Mouse (Mus musculus): ENCODE results near the gene Gm42906. TPM values are rescaled to one million over a fixed set of nuclear protein-coding genes. Genes with fewer than 3 reads are reported as not detected.

Gene Gm42906
- total and polyA plus RNA-seq, 2 experiments from 2014 or later: not detected

DNA sequence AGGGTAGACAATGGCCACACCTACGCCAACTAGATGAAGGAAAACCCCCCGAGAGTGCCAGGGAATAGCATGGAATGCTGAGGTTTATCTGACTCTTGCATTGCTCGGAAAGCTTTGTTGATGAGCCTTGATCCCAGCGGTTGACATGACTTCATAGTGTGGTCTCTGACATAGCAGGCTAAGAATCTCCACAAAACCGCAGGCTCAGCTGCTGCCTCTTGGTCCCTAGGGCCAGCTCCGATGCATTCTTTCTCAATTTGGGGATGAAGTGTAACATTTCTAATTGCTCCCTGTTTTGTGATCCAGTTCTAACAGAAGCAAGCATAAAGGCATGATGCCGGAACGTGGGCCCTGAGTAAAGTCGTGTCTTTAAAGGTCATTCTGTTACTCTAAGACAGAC is 315.2 kb downstream of the Gm42906 start:
- WGBS: 91% methylated on average over 9 of the region's 9 CpGs
- no peak for DNase-seq
- Histone ChIP-seq H3K4me2 (ENCODE audit: low read depth) (no peak overlapping the region), H3K27me3 (ENCODE audit: insufficient read depth, low read length) (no peaks in the 10 kb centered on the region), H3K36me3 (ENCODE audit: insufficient read depth) (no peaks in the 10 kb centered on the region), H3K4me1 (ENCODE audit: insufficient read depth) (no peaks in the 10 kb centered on the region), H3K9ac (no peak overlapping the region), H3K4me3 (ENCODE audit: low read depth, low read length) (no peak overlapping the region), H3K9me3 (ENCODE audit: low read length) (no peaks in the 10 kb centered on the region), H3K27ac (ENCODE audit: low read depth, low read length) (no peak overlapping the region)
- no peak for TF ChIP-seq CTCF (IDR thresholded peaks at IDR 0.05; ENCODE audit: low read depth)
- no peak for ATAC-seq

DNA sequence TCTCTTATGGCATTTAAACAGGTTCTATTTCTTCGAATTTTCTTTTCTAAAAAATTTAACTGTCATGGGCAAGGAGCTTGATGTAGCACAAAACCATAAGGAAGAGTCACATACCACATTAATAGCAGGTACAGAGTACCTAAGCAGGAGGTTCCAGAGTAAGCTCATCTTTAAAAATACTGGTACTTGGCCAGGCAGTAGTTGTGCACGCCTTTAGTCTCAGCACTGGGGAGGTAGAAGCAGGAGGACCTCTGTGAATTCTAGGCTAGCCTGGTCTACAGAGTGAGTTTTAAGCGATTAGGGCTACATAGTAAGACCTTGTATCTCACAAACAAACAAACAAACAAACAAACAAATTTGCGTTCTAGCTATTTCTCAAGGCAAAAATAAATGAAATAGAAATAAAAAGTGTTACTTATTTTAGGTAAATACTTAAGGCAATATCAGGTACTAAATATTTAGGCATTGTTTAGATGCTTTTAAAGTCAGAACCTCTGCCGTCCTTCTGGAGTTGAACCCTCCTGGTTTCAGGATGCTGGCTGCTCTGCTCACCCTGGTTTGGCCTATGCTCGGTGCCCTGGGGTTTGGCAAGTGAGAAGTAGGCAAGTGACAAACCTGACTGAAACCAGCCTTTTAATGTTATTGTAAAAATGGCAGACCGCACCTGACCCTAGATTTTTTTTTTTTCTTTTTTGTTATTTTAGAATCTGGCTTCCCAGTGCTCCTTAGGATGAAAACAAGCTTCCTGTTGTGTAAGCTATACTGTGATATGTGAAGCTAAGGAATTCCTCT is 316.7 kb downstream of the Gm42906 start:
- TF ChIP-seq CTCF (IDR thresholded peaks at IDR 0.05; ENCODE audit: low read depth): no peak
- Histone ChIP-seq H3K27ac (ENCODE audit: low read depth, low read length) (no peak overlapping the region), H3K9me3 (ENCODE audit: low read length) (no peaks in the 10 kb centered on the region), H3K4me2 (ENCODE audit: low read depth) (no peak overlapping the region), H3K27me3 (ENCODE audit: insufficient read depth, low read length) (no peaks in the 10 kb centered on the region), H3K4me1 (ENCODE audit: insufficient read depth) (no peaks in the 10 kb centered on the region), H3K36me3 (ENCODE audit: insufficient read depth) (no peaks in the 10 kb centered on the region), H3K4me3 (ENCODE audit: low read depth, low read length) (no peak overlapping the region), H3K9ac (no peak overlapping the region)
- DNase-seq (no peak), ATAC-seq (no peak)
- 90% methylated on average over 7 of the region's 7 CpGs for WGBS

DNA sequence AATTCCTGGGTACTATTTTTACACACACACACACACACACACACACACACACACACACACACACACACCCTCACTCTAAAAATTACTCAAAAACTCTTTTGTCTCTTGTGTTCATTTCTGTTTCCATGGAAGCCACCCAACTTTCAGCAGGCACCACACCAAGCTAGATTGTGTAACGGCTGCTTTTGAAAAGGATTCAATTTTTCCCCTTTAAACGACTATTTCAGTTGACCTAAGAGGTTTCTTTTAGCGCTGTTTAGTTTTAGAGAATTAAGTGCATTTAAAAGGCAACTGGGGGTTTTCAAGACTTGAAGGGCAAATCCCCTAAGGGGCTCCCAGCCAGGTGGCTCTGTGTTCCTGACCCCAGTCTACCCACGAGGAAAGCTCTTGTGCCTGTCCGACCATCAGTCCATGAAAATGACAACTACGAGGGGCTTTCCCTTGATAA is 317.5 kb downstream of the Gm42906 start:
- no peak for TF ChIP-seq CTCF (IDR thresholded peaks at IDR 0.05; ENCODE audit: low read depth)
- Histone ChIP-seq H3K36me3 (ENCODE audit: insufficient read depth) (no peaks in the 10 kb centered on the region), H3K27me3 (ENCODE audit: insufficient read depth, low read length) (no peaks in the 10 kb centered on the region), H3K27ac (ENCODE audit: low read depth, low read length) (0 out of 2 replicates have a peak overlapping the region, but pooled peaks have one; percentile 10), H3K4me1 (ENCODE audit: insufficient read depth) (no peaks in the 10 kb centered on the region), H3K9me3 (ENCODE audit: low read length) (no peaks in the 10 kb centered on the region), H3K4me3 (ENCODE audit: low read depth, low read length) (no peak overlapping the region), H3K9ac (no peak overlapping the region), H3K4me2 (ENCODE audit: low read depth) (no peak overlapping the region)
- no peak; the same call in 1 of the 2 replicates for ATAC-seq
- peak; percentile 40 for DNase-seq
- WGBS: 18% methylated on average over 6 of the region's 6 CpGs

DNA sequence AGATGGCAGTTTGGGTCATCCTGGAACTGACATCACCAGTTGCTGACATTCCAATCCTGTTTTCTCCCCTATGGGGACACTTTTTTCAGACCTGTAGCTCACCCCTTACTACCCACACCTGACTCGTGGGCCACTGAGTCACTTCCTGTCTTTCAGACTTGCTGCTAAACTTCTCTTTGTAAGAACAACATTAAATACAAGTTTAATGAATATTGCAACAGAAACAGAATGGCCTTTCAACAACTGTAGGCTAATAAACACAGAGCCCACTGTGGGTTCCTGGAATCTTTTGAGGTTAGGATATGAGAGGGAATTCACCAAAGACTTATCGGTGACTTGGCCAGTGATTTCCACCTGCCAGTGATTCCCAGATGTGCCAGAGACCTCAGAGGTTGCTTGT is 318.1 kb downstream of the Gm42906 start:
- Histone ChIP-seq H3K36me3 (ENCODE audit: insufficient read depth) (no peaks in the 10 kb centered on the region), H3K9me3 (ENCODE audit: low read length) (no peaks in the 10 kb centered on the region), H3K9ac (no peak overlapping the region), H3K27ac (ENCODE audit: low read depth, low read length) (no peak overlapping the region), H3K27me3 (ENCODE audit: insufficient read depth, low read length) (no peaks in the 10 kb centered on the region), H3K4me3 (ENCODE audit: low read depth, low read length) (no peak overlapping the region), H3K4me1 (ENCODE audit: insufficient read depth) (no peaks in the 10 kb centered on the region), H3K4me2 (ENCODE audit: low read depth) (no peak overlapping the region)
- ATAC-seq (no peak), DNase-seq (no peak)
- no peak for TF ChIP-seq CTCF (IDR thresholded peaks at IDR 0.05; ENCODE audit: low read depth)
- WGBS: 79% methylated on average over 2 of the region's 2 CpGs

DNA sequence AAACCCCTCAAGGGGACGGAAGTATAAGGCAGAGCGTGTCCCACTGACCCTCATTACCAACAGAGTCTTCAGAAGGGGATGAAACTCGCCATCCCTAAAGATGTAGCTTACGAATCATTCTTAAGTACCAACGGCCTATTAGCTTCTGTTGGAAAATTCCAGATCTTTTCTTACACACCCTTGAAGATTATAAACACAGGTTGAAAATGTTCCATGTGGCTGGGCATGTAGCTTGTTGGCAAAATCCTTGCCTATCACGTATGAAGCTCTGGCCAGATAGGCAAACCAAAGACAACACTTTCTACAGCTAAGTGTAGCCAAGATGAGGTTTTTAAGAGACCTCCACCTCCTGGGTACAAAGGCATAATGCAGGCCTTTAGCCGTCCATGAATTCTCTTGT is 319.0 kb downstream of the Gm42906 start:
- ATAC-seq: no peak
- H3K9me3 ChIP-seq (ENCODE audit: low read length): no peaks in the 10 kb centered on the region
- 88% methylated on average over 7 of the region's 7 CpGs for WGBS

DNA sequence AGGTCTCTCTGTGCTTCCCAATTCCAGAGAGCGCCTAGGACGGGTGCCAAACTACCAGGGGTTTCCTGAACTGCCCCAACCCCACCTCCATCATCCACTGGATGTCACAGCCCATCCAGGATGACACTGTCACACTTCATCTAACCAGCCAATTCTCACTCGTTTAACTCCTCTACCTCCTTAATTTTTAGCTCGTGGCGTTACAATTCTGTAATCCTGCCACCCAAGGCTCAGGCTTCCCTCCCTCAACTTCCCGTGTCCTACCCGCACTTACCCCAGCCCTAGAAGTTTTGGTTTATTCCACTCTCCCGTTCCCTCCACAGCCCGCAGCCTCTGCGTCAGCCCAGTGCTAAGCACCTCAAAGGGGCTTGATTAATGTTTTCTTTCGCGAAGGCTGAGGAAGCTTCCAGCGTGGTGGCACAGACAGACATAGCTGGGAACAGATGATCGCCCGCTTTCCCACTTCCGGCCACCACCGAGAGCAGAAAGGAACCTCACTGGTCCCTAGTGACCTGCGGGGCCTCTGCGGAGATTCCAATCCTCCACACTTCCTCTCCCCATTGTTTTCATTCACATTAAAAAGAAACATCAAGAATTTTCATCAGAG is 319.6 kb downstream of the Gm42906 start:
- no peak for ATAC-seq

More for the DNA sequence above, 319.0 kb downstream of the Gm42906 start:
- H3K9ac ChIP-seq: no peak overlapping the region
- H3K27ac ChIP-seq (ENCODE audit: low read depth, low read length): no peak overlapping the region
- H3K36me3 ChIP-seq (ENCODE audit: insufficient read depth): no peaks in the 10 kb centered on the region
- no peak overlapping the region for H3K4me3 ChIP-seq (ENCODE audit: low read depth, low read length)
- H3K4me1 ChIP-seq (ENCODE audit: insufficient read depth): no peaks in the 10 kb centered on the region
- H3K27me3 ChIP-seq (ENCODE audit: insufficient read depth, low read length): no peaks in the 10 kb centered on the region
- TF ChIP-seq CTCF (IDR thresholded peaks at IDR 0.05; ENCODE audit: low read depth): no peak
- no peak for DNase-seq
- H3K4me2 ChIP-seq (ENCODE audit: low read depth): no peak overlapping the region

DNA sequence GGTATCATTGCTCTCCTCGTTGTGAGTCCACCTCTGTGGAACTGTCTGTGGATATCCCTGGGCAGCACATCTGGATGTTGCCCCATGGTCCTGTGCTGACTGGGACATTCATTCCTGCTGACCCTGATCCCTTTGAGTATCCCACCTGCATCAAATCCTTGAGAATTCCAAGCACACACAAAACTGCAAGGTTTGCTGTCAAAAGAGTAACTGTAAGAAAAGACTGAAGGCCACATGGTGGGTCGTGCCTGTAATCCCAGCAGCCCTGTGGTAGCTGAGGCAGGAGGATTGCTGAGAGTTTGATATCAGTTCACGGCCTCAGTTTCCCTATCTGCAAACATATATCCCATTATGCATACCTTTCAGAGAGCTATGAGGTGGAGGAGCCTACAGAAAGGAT is 321.1 kb downstream of the Gm42906 start:
- H3K9me3 ChIP-seq (ENCODE audit: low read length): no peaks in the 10 kb centered on the region
- H3K4me1 ChIP-seq (ENCODE audit: insufficient read depth): no peaks in the 10 kb centered on the region
- H3K4me2 ChIP-seq (ENCODE audit: low read depth): no peak overlapping the region
- ATAC-seq: no peak
- no peaks in the 10 kb centered on the region for H3K27me3 ChIP-seq (ENCODE audit: insufficient read depth, low read length)
- no peak overlapping the region for H3K9ac ChIP-seq
- 92% methylated on average over 3 of the region's 3 CpGs for WGBS
- H3K27ac ChIP-seq (ENCODE audit: low read depth, low read length): no peak overlapping the region
- TF ChIP-seq CTCF (IDR thresholded peaks at IDR 0.05; ENCODE audit: low read depth): no peak
- no peak for DNase-seq
- H3K36me3 ChIP-seq (ENCODE audit: insufficient read depth): no peaks in the 10 kb centered on the region
- H3K4me3 ChIP-seq (ENCODE audit: low read depth, low read length): no peak overlapping the region

More for the DNA sequence above, 319.6 kb downstream of the Gm42906 start:
- no peaks in the 10 kb centered on the region for H3K36me3 ChIP-seq (ENCODE audit: insufficient read depth)
- H3K4me2 ChIP-seq (ENCODE audit: low read depth): no peak overlapping the region
- 78% methylated on average over 19 of the region's 19 CpGs for WGBS
- H3K4me3 ChIP-seq (ENCODE audit: low read depth, low read length): no peak overlapping the region
- no peaks in the 10 kb centered on the region for H3K4me1 ChIP-seq (ENCODE audit: insufficient read depth)
- no peak overlapping the region for H3K27ac ChIP-seq (ENCODE audit: low read depth, low read length)
- no peaks in the 10 kb centered on the region for H3K9me3 ChIP-seq (ENCODE audit: low read length)
- no peak for TF ChIP-seq CTCF (IDR thresholded peaks at IDR 0.05; ENCODE audit: low read depth)
- no peak overlapping the region for H3K9ac ChIP-seq
- H3K27me3 ChIP-seq (ENCODE audit: insufficient read depth, low read length): no peaks in the 10 kb centered on the region
- DNase-seq: no peak
